ENCODE assay signal across 25 mouse cellular contexts in the genomic region with DNA sequence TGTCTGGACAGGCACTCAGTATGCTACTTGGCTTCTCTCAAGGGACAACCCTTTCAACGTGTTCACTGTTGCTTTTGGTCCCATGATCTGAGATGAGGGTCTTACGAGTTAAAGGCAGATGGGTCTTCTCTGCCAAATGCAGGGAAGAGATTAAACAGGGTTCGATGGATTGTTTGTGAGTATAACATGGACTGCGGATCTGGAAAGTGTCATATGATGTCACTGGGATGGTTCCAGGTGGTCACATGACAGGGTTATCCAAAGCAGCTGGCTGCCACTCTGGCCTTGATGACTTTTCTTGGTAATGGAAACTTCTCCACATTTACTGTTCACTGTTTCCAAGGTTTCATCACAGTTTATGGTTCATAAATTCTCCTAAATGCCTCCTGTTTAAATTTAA. TPM values are rescaled to one million over a fixed set of nuclear protein-coding genes. Genes with fewer than 3 reads are reported as not detected.
A peak's percentile ranks its signal among the peaks of the same experiment; 100 is the strongest.
DNase-seq lines count a peak whose midpoint lies in the region; ATAC-seq lines count a peak whose summit lies in the region.
"Had no signal": no experiment of that assay in that cellular context is flagged by ENCODE, and none has a peak within 500 bp of the region (broad histone marks: within the 10 kb centered on the region; RNA-seq: fewer than 3 reads in every experiment).

No protein-coding gene starts in this region.

- no peaks in the 10 kb centered on the region for H3K36me3 ChIP-seq in heart, embryonic 12.5 days
- H3K36me3 ChIP-seq in stomach, embryonic 14.5 days (ENCODE audit: control insufficient read depth, insufficient read depth, low read length), result no peaks in the 10 kb centered on the region
- no peaks in the 10 kb centered on the region for H3K36me3 ChIP-seq in kidney, embryonic 16.5 days (ENCODE audit: insufficient read depth, low read length)
- H3K36me3 ChIP-seq: embryonic facial prominence, embryonic 10.5 days; G1E; heart, embryonic 10.5 days; heart, embryonic 15.5 days had no signal

- H3K27me3 ChIP-seq in heart, embryonic 12.5 days (replicated peaks), result no peaks in the 10 kb centered on the region
- H3K27me3 ChIP-seq in stomach, embryonic 14.5 days (ENCODE audit: control insufficient read depth, insufficient read depth, low read length), result no peaks in the 10 kb centered on the region
- no peaks in the 10 kb centered on the region for H3K27me3 ChIP-seq in kidney, embryonic 16.5 days (ENCODE audit: insufficient read depth, low read length)
- H3K27me3 ChIP-seq: forebrain, embryonic 13.5 days; heart, embryonic 15.5 days had no signal

- ATAC-seq in heart, embryonic 12.5 days (ENCODE audit: insufficient number of reproducible peaks, low FRiP score), result no peak
- peak; percentile 69; the same call in 1 of the 2 replicates for ATAC-seq in stomach, embryonic 14.5 days (ENCODE audit: insufficient number of reproducible peaks, insufficient read depth, low FRiP score, low read depth)
- no peak for ATAC-seq in kidney, embryonic 16.5 days (ENCODE audit: low FRiP score, low TSS enrichment)
- ATAC-seq: activated CD4-positive, CD25-positive, alpha-beta regulatory T cell, adult 4 months; CD4-positive, CD25-positive, alpha-beta regulatory T cell, adult 4 months; forebrain, embryonic 13.5 days; forebrain, postnatal 0 days had no signal

- H3K27ac ChIP-seq in heart, embryonic 12.5 days (ENCODE audit: poor library complexity, severe bottlenecking), result no peak overlapping the region
- H3K27ac ChIP-seq in brown adipose tissue, adult 24 weeks (replicated peaks; ENCODE audit: low read depth, low read length), result 0 out of 2 replicates have a peak overlapping the region, but pooled peaks have one; percentile 22
- H3K27ac ChIP-seq in stomach, embryonic 14.5 days (ENCODE audit: low read length), result no peak overlapping the region
- H3K27ac ChIP-seq in kidney, embryonic 16.5 days (ENCODE audit: low read length), result no peak overlapping the region
- H3K27ac ChIP-seq: embryonic facial prominence, embryonic 10.5 days; forebrain, embryonic 13.5 days; heart, embryonic 10.5 days; heart, embryonic 15.5 days; hindbrain, embryonic 14.5 days had no signal

- peak; percentile 79 for DNase-seq in heart, adult 11 months
- no peak for DNase-seq in left cerebral cortex, postnatal 14 days (ENCODE audit: low spot score in 2 of 2)
- no peak for DNase-seq in heart, adult 9 months (ENCODE audit: low spot score in 2 of 2)
- DNase-seq: adrenal gland, postnatal 25 days; B cell, adult 2 months; cerebellum, adult 2 months; cerebellum, postnatal 10 days; forebrain, postnatal 0 days; gastrocnemius, adult 2 months; gastrocnemius, postnatal 25 days; heart, postnatal 14 days had no signal

- WGBS in heart, embryonic 12.5 days, result 46% methylated on average over 4 of the region's 4 CpGs
- 31% methylated on average over 4 of the region's 4 CpGs for WGBS in stomach, embryonic 14.5 days
- 62% methylated on average over 4 of the region's 4 CpGs for WGBS in kidney, embryonic 16.5 days

- H3K4me1 ChIP-seq in heart, embryonic 12.5 days (replicated peaks), result no peaks in the 10 kb centered on the region
- H3K4me1 ChIP-seq in brown adipose tissue, adult 24 weeks (ENCODE audit: control insufficient read depth, insufficient read depth, insufficient read length, low read length), result no peaks in the 10 kb centered on the region
- H3K4me1 ChIP-seq in stomach, embryonic 14.5 days (ENCODE audit: control insufficient read depth, insufficient read depth, low read length), result no peaks in the 10 kb centered on the region
- H3K4me1 ChIP-seq in kidney, embryonic 16.5 days (ENCODE audit: insufficient read depth, low read length), result no peaks in the 10 kb centered on the region
- H3K4me1 ChIP-seq: forebrain, embryonic 13.5 days; heart, embryonic 10.5 days; heart, embryonic 15.5 days had no signal

- intact Hi-C loops in left cerebral cortex, postnatal 14 days (cut with DNase I), result no loop called here

- no peak overlapping the region for H3K9ac ChIP-seq in heart, embryonic 12.5 days
- no peak overlapping the region for H3K9ac ChIP-seq in stomach, embryonic 14.5 days (replicated peaks; ENCODE audit: low read depth, low read length)
- no peak overlapping the region for H3K9ac ChIP-seq in kidney, embryonic 16.5 days (replicated peaks; ENCODE audit: low read length)
- H3K9ac ChIP-seq: forebrain, embryonic 13.5 days; forebrain, postnatal 0 days; heart, embryonic 15.5 days; hindbrain, embryonic 14.5 days had no signal

- no peaks in the 10 kb centered on the region for H3K9me3 ChIP-seq in heart, embryonic 12.5 days (replicated peaks)
- H3K9me3 ChIP-seq in stomach, embryonic 14.5 days (ENCODE audit: control insufficient read depth, low read depth, low read length), result no peaks in the 10 kb centered on the region
- no peaks in the 10 kb centered on the region for H3K9me3 ChIP-seq in kidney, embryonic 16.5 days (ENCODE audit: low read length)
- H3K9me3 ChIP-seq: embryonic facial prominence, embryonic 10.5 days; forebrain, embryonic 13.5 days; heart, embryonic 10.5 days; heart, embryonic 15.5 days had no signal

- H3K4me2 ChIP-seq in heart, embryonic 12.5 days, result no peak overlapping the region
- H3K4me2 ChIP-seq in stomach, embryonic 14.5 days (replicated peaks; ENCODE audit: low read depth, low read length), result no peak overlapping the region
- H3K4me2 ChIP-seq in kidney, embryonic 16.5 days (replicated peaks; ENCODE audit: low read depth, low read length), result no peak overlapping the region
- H3K4me2 ChIP-seq: forebrain, embryonic 13.5 days; heart, embryonic 15.5 days; hindbrain, embryonic 14.5 days had no signal

- H3K4me3 ChIP-seq in heart, embryonic 12.5 days, result no peak overlapping the region
- no peak overlapping the region for H3K4me3 ChIP-seq in brown adipose tissue, adult 24 weeks (ENCODE audit: insufficient read depth, low read depth, low read length)
- no peak overlapping the region for H3K4me3 ChIP-seq in stomach, embryonic 14.5 days (ENCODE audit: low read depth, low read length)
- no peak overlapping the region for H3K4me3 ChIP-seq in kidney, embryonic 16.5 days (ENCODE audit: low read length)
- H3K4me3 ChIP-seq: embryonic facial prominence, embryonic 10.5 days; forebrain, embryonic 13.5 days; gastrocnemius, adult 2 months; heart, embryonic 10.5 days; heart, embryonic 15.5 days had no signal

RNA-seq across cellular contexts. Expression of a gene that starts 12.0 kb away (rescaled TPM):
- 5.9 and 7.1 TPM in 2 replicates for polyA plus RNA-seq in heart, embryonic 12.5 days (2016; fragmentation: Nextera tagmentation; extraction: Ambion mirVana)
- polyA plus RNA-seq in brown adipose tissue, adult 24 weeks (2012; ENCODE audit: insufficient read depth, insufficient read length, missing spikeins), result 206 and 220 TPM in 2 replicates
- 24.0 and 26.7 TPM in 2 replicates for polyA plus RNA-seq in stomach, embryonic 14.5 days (2014; fragmentation: Nextera tagmentation; extraction: Ambion mirVana)
- 100 to 1,000 TPM; 100 to 110 TPM for total RNA-seq in left cerebral cortex, postnatal 14 days (2021)
- 25.7 and 27.0 TPM in 2 replicates for polyA plus RNA-seq in kidney, embryonic 16.5 days (2015; fragmentation: Nextera tagmentation; extraction: Ambion mirVana)
- total RNA-seq: granulocyte monocyte progenitor cell, adult 5-6 weeks; hematopoietic stem cell, adult 5-6 weeks had no signal
- polyA plus RNA-seq: activated CD4-positive, CD25-positive, alpha-beta regulatory T cell, adult 4 months; G1E had no signal
